Comparison of ENCODE assay signal across 8 mouse cellular contexts in genomic region chr11:106722831-106723361, GRCm38 (mm10). TPM values are rescaled to one million over a fixed set of nuclear protein-coding genes. Genes with fewer than 3 reads are reported as not detected.
A peak's percentile ranks its signal among the peaks of the same experiment; 100 is the strongest.
DNase-seq lines count a peak whose midpoint lies in the region; ATAC-seq and TF ChIP-seq lines count a peak whose summit lies in the region.

No protein-coding gene starts in this region.

- H3K4me3 ChIP-seq in liver, embryonic 14.5 days (ENCODE audit: insufficient read depth in 1 of 2, low read depth in 2 of 2, low read length in 2 of 2) = no peak overlapping the region
- H3K4me3 ChIP-seq in midbrain, embryonic 13.5 days (replicated peaks) = no peak overlapping the region

- no peaks in the 10 kb centered on the region for H3K36me3 ChIP-seq in liver, embryonic 14.5 days (replicated peaks; ENCODE audit: control insufficient read depth, insufficient read depth, low read depth)
- H3K36me3 ChIP-seq in midbrain, embryonic 13.5 days = no peaks in the 10 kb centered on the region

- intact Hi-C loops in left cerebral cortex, postnatal 25 days (cut with DNase I) = no loop called here
- intact Hi-C loops in left cerebral cortex, postnatal 36 days (cut with DNase I) = no loop called here

- no peak overlapping the region for H3K9ac ChIP-seq in liver, embryonic 14.5 days (replicated peaks)
- no peak overlapping the region for H3K9ac ChIP-seq in midbrain, embryonic 13.5 days (replicated peaks)

- 14% methylated on average over 7 of the region's 7 CpGs for WGBS in liver, embryonic 14.5 days (ENCODE audit: insufficient replicate concordance)
- 37% methylated on average over 7 of the region's 7 CpGs for WGBS in midbrain, embryonic 13.5 days

- H3K4me2 ChIP-seq in liver, embryonic 14.5 days (ENCODE audit: low read depth) = peak overlapping the region; percentile 23
- no peak overlapping the region for H3K4me2 ChIP-seq in midbrain, embryonic 13.5 days (replicated peaks)

- peak; percentile 43 for DNase-seq in ovary, postnatal 36 days (ENCODE audit: low spot score)
- DNase-seq in ovary, postnatal 14 days (ENCODE audit: low spot score) = no peak
- peak; percentile 63 to 80 for DNase-seq in heart, adult 18-20 months
- DNase-seq in liver, embryonic 14.5 days (ENCODE audit: low read depth in 3 of 3, low spot score in 3 of 3) = peak in 1 of 3 experiments; percentile 29
- DNase-seq in urinary bladder, postnatal 14 days (ENCODE audit: low spot score) = peak; percentile 62
- DNase-seq in left cerebral cortex, postnatal 25 days (ENCODE audit: low spot score in 2 of 2) = no peak
- DNase-seq in left cerebral cortex, postnatal 36 days (ENCODE audit: low spot score in 2 of 2) = no peak

- H3K27ac ChIP-seq in liver, embryonic 14.5 days = no peak overlapping the region; the same call in 1 of the 2 replicates
- H3K27ac ChIP-seq in midbrain, embryonic 13.5 days = no peak overlapping the region

- no peaks in the 10 kb centered on the region for H3K9me3 ChIP-seq in liver, embryonic 14.5 days (ENCODE audit: control insufficient read depth, low read length)
- no peaks in the 10 kb centered on the region for H3K9me3 ChIP-seq in midbrain, embryonic 13.5 days

- ATAC-seq in liver, embryonic 14.5 days (ENCODE audit: insufficient read depth) = peak; percentile 84
- ATAC-seq in midbrain, embryonic 13.5 days = no peak

- H3K4me1 ChIP-seq in liver, embryonic 14.5 days (replicated peaks; ENCODE audit: control insufficient read depth in 2 of 2, insufficient read depth in 2 of 2, low read length in 1 of 2) = peaks cover 10 to 13% of the 10 kb centered on the region in 2 experiments
- H3K4me1 ChIP-seq in midbrain, embryonic 13.5 days (replicated peaks) = peaks cover 5% of the 10 kb centered on the region

- no peaks in the 10 kb centered on the region for H3K27me3 ChIP-seq in liver, embryonic 14.5 days (ENCODE audit: control insufficient read depth, insufficient read depth, low read length)
- no peaks in the 10 kb centered on the region for H3K27me3 ChIP-seq in midbrain, embryonic 13.5 days

- TF ChIP-seq CTCF in liver, embryonic 14.5 days (IDR thresholded peaks at IDR 0.05; ENCODE audit: low read depth) = no peak

- TF ChIP-seq EP300 in liver, embryonic 14.5 days (IDR thresholded peaks at IDR 0.05; ENCODE audit: low read depth) = no peak

RNA-seq across cellular contexts. Expression of gene Pecam1, which starts 27.5 kb away (rescaled TPM):
- 100 to 1,000 TPM in 1 of 2 experiments, 10 to 100 TPM in 1; 91.5 to 105 TPM for total RNA-seq in heart, adult 18-20 months (2021)
- 4.6 and 6.3 TPM in 2 replicates for polyA plus RNA-seq in liver, embryonic 14.5 days (2012; rRNA removed)
- polyA plus RNA-seq in liver, embryonic 14.5 days (2014; fragmentation: Nextera tagmentation; extraction: Ambion mirVana) = 5.5 and 6.1 TPM in 2 replicates
- polyA plus RNA-seq in midbrain, embryonic 13.5 days (2015; fragmentation: Nextera tagmentation; extraction: Ambion mirVana) = 14.1 and 15.8 TPM in 2 replicates
- 10 to 100 TPM; 16.2 to 18.0 TPM for total RNA-seq in left cerebral cortex, postnatal 25 days (2021)
- total RNA-seq in left cerebral cortex, postnatal 36 days (2021) = 10 to 100 TPM; 16.9 to 18.8 TPM

RNA-seq across cellular contexts. Expression of gene Milr1, which starts 28.1 kb away (rescaled TPM):
- 1 to 10 TPM in 1 of 2 experiments, under 1 TPM in 1; 0.54 to 1.7 TPM for total RNA-seq in heart, adult 18-20 months (2021)
- polyA plus RNA-seq in liver, embryonic 14.5 days (2012; rRNA removed) = 1.00 and 2.2 TPM in 2 replicates
- polyA plus RNA-seq in liver, embryonic 14.5 days (2014; fragmentation: Nextera tagmentation; extraction: Ambion mirVana) = 2.2 and 3.0 TPM in 2 replicates
- 0.97 and 1.2 TPM in 2 replicates for polyA plus RNA-seq in midbrain, embryonic 13.5 days (2015; fragmentation: Nextera tagmentation; extraction: Ambion mirVana)
- total RNA-seq in left cerebral cortex, postnatal 25 days (2021) = not detected
- total RNA-seq in left cerebral cortex, postnatal 36 days (2021) = under 1 TPM in 1 of 2 experiments, not detected in 1; 0.25 TPM

RNA-seq across cellular contexts. Expression of gene Polg2, which starts 56.4 kb away (rescaled TPM):
- total RNA-seq in heart, adult 18-20 months (2021) = 1 to 10 TPM; 3.5 to 4.6 TPM
- polyA plus RNA-seq in liver, embryonic 14.5 days (2012; rRNA removed) = 2.7 and 3.8 TPM in 2 replicates
- 4.4 and 5.0 TPM in 2 replicates for polyA plus RNA-seq in liver, embryonic 14.5 days (2014; fragmentation: Nextera tagmentation; extraction: Ambion mirVana)
- polyA plus RNA-seq in midbrain, embryonic 13.5 days (2015; fragmentation: Nextera tagmentation; extraction: Ambion mirVana) = 10.0 and 10.7 TPM in 2 replicates
- total RNA-seq in left cerebral cortex, postnatal 25 days (2021) = 1 to 10 TPM; 2.8 to 4.4 TPM
- 1 to 10 TPM; 3.0 to 3.2 TPM for total RNA-seq in left cerebral cortex, postnatal 36 days (2021)

Comparison
In these comparisons a context has a peak if more than half of its experiments do, and no peak if none do; other contexts are left out.
1. DNase-seq: peak in ovary, postnatal 36 days (single experiment), heart, adult 18-20 months (2 of 2) and urinary bladder, postnatal 14 days (single experiment); none in ovary, postnatal 14 days (single experiment), left cerebral cortex, postnatal 25 days (0 of 2) and left cerebral cortex, postnatal 36 days (0 of 2).
2. RNA of gene Pecam1, which starts 27.5 kb away (total RNA-seq): 91.5 to 105 TPM in heart, adult 18-20 months; 16.9 to 18.8 TPM in left cerebral cortex, postnatal 36 days and 16.2 to 18.0 TPM in left cerebral cortex, postnatal 25 days; every median in the first group is over 4 times any median in the second.